Mouse (Mus musculus) adrenal gland, adult 18-20 months (tissue): ENCODE measurements at regions not wholly inside any gene's neighbourhood (a gene's known extent, or its start where the extent isn't known, plus 50 kb on each side); places are given as distances from the start of the nearest gene placed in this dataset.

Experiments
- DNase-seq, 2 experiments: peaks; one replicate each; pipeline ENCODE4 v3.0.0; 2021 to 2022; ENCODE audit warnings: low spot score in 2 of 2

DNA sequence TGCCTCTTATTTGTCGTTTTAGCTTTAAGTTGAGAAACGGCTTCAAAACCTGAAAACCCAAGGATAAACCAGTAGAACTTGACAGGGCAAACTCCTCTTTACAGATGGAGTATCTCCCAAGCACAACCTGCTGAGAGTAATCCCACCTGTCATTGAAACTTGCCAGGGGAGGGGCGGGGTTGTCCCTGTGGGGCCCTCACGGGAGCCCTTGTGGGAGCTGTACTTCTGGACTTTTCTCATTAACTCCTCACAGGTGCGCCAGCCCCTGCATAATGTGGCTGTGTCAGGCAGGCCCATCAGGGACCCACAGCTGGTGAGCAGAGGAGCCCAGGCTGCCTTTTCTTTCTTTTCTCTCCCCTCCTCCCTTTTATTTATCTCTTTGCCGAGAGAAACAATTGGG, 203.9 kb upstream of the Hes1 start:
- DNase-seq = no peak

DNA sequence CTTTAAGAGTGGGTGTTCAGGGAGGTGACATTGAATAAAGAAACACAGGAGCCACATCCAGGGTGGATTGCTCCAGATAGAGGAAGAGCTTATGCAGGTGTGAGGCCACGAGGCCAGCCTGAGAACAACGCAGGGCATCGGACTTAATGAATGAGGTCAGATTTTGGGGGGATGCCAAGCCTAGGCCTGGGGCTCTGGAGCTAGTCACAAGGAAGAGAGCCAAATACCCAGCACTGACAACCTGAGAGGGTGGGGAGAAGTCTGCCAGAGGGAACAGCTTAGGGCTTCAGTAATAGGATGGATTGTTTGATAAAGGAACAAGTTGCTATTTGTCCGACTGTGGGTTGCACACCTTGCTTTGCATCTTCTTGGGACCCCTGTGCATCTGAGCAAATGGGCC, 203.1 kb upstream of the Hes1 start:
- DNase-seq = no peak

DNA sequence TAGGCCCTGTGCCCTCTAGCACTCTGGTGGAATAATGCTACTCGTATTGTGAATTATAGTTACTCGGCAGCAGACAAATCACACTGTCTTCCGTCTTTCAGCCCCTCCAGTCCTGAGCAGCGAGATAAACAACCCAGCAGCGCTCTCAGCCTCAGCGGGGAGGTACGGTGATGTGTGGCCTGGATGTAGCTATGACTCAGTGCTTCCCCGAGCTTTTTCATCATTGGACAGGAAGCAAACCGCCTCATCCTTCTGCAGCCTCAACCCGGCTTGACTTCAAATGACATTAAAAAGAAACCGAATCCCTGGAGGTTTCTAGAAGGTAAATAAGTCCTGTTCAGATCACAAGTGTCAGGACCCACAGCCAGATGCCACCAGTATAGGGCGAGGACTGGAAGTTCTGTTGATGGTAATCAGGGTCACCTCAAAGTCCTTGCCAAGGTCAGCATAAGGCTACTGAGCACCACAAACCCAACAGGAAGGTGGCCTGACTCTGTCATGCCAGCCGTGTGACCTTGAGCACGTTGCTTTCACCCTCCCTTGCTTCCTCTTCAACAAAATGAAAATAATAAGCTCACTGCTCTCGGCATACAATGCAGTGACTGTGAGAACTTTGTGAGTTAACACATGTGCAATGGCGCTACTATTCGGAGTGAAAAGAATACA, 199.0 kb upstream of the Hes1 start:
- DNase-seq = peak in 1 of 2 experiments; percentile 5

DNA sequence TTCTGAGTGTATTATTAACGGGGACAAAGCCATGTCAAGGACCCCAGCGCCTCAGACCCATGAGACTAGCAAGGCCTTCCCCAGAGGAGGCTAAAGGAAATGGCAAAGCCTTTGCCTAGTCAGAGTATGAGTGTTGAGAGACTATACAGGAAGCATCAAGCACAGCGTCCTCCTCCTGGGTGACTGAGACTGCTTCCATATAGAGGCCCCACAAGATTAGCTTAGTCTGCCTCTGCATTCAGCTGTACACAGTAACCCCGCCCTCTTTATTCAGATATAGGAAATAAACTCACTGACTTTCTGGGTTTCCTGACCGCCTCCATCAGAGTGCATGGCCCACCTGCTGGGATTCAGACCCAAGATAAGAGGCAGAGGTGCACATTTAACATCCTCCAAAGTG, 192.8 kb upstream of the Hes1 start:
- no peak for DNase-seq

DNA sequence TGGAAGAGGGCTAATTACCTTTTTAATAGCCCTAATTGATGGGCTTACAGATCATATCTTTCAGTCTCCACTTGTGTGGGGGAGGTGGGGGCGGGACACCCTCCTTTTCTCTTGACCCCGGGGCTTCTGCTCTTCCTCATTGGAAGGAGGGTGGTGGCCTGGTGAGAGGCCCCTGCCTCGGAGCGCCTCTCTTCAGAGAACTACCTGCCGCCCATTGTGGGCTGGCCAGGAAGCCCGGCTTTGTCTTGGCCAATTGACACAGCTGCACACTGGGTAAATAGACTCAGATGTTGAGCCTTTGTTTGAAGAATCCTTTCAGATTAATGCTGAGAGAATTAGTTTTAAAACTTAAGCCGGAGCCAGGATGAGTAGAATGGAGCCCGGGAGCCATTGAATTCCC, 188.0 kb upstream of the Hes1 start:
- DNase-seq = no peak

DNA sequence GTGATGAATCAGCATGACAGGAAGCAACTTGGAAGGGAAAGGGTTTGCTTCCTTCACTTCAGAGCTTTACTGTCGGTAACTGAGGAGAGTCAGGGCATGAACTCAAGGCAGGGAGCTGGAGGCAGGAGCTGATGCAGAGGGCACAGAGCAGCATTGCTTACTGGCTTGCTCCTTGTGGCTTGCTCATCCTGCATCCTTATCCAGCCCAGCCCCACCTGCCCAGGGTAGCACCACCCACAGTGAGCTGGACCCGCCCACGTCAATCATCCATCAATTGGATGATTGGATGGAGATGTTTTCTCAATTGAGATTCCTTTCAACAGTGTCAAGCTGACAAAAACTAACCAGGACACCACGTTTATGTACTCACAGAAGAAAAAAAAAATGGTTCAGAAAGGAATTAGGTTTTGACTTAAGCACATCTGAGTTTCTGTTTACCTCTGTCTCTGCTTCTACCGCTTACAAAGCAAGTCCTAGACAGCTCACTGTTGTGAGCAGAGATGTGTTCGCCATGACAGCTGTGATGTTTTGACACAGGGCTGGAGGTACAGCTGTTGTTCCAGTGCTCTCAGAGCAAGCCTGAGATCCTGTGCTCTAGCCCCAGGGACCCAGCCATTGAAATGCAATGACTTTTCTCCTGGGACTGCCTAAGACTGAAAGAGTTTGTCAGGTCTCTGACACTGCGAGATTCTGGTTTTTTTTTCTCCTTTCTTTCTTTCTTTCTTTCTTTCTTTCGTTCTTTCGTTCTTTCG, 186.6 kb upstream of the Hes1 start:
- no peak for DNase-seq

DNA sequence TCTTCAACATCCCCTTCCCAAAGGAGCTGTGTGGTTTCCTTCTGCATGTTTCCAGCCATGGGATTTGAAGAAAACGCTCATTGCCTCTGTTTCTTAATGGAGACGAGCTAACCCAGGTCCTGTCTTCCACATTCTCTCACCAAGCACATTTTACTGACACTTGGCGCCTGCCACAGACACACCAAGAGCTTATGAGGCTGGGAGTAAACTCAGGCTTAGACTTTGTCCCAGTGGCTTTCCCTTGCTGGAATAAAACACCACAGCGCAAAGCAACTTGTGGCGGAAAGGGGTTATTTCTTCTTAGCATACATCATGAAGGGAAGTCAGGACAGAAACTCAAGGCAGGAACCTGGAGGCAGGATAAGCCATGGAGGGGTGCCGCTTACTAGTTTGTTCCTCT, 184.5 kb upstream of the Hes1 start:
- no peak for DNase-seq

DNA sequence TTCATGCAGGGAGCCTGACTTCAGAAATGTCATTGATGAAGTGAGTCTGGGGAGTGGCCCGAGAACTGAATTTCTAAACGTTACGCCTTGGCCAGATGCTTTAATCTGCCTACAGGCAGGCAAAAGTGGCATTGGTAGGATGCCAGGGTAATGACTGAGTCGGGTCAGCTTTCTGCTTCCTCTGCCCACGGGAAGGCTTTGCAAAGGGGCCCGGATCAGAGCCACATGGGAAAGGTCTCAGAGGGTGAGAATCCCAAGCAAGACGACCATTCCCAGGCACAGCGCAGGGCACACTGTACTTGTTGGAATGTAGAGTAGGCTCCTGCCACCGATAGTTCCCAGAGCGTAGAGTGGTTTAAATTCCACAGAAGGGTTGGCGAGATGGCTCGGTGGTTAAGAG, 182.7 kb upstream of the Hes1 start:
- no peak for DNase-seq

DNA sequence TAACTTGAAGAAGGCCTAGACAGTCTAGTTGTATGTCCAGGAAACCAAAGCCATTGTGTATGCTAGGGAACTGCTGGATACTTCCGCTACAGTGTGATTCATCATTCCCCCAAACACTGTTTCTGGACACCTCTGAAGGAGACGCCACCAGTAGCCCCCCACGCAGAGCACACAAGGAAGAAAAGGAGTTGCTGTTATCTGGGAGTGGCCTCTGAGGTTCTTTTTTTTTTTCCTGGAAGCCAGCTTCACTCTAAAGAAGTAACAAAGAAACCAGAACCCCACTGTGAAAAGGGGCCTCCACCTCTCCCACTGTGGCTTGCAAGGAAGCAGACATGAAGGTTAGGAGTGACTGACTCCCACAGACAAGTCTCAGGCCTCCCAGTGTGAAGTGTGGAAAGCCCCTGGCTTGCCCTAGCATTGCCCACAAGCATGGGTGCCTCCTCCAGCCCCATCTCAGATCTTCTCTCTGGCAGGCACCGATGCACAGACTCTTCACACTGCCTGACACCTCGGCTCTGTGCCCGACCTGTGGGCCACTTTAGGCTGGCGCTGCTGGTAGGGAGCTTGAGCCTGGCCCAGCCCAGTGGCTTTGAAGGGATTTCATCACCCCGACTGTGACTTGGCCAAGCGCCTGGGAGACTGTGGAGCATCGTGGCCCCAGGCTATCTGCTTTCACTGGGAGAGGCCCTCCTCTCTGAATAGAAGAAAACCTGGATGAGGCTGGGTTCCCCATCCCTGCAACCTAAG, 181.8 kb upstream of the Hes1 start:
- peak; percentile 18 to 58 for DNase-seq

DNA sequence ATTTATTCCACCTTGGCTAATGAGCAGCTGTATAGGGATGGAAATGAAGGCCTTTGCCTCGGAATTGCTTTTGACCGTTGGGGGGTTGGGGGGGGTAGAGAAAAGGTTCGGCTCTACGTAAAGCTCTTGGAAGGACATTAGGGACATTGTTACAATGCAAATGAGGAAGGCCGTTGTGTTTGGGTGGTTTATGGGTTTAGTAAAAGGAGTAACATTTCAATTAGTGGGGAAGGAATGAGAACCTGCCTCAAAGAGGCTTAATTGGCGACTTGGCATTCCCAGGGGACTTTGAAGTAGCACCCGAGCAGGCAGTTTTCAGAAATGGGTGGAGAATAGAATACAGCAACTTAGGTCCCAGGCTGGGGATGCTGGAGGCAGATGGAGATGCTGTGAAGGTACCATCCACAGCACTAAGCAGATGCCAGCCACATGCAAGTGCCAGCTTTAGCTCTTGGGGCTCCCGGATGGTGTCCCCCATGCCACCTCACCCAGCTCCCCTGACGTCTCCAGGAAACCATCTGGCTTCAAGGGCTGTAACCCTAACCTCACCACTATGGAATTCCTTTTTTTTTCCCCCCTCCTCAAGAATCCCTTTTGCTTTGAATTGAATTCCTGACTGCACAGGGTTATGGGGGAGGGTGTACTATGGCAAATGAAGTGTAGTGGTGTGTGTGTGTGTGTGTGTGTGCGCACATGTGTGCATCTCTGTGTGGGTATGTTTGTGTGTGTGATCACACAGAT, 180.8 kb upstream of the Hes1 start:
- peak in 1 of 2 experiments; percentile 7 for DNase-seq

DNA sequence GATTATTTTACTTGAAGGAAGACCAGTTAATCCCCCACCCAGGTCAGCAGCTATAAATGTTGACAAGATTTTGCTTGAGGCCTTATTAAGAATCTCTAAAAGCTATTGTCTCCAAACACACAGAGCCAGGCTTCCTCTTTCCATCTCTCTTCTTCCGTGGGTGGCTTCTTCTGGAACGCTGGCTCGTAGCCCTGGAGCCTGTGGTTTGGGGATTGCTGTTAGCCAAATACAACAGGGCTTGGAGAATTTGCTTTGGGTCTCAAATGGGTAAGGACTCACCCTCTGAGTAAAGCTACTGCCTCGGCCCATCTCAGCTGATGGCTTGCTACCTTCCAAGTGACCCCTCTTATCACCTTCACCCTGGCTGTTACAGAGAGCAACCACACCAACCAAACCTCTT, 179.3 kb upstream of the Hes1 start:
- peak in 1 of 2 experiments; percentile 14 for DNase-seq

DNA sequence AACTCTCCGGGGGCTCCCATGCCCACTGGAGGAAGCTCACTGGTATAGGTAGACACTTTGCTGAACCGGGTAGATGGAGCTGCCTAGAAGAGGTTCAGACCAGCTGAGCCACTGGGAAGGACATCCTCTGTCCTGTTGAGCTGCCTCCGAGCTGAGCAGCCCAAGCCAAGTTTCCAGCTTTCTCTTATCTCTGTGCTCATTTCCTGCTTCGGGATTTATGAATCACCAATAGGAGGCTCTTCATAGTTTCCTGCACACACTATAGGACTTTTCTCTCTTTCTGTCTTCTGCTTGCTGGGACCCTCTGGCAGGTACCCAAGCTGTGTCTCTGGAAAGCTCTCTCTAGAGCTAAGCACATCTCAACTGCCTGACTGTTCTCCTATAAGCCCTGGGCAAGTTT, 177.4 kb upstream of the Hes1 start:
- DNase-seq = no peak

DNA sequence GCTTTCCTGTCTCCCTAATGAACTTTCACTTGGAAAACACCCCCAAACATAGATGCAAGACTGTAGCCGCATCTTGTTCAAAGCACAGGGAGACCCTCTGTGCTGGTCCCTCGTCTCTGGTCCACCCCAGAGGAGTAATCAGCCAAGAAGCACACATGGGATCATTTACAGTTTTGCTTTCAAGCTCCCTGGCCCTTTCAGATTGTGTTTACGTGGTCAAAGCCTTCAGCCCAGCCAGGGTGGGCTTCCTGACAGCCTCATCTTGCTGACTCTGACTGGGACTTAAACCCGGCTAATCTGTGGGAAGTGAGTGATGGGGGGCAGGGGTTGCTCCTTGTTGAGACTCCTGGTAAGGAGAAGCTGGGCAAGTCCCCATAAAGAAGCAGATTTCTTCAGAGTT, 174.8 kb upstream of the Hes1 start:
- DNase-seq = no peak

DNA sequence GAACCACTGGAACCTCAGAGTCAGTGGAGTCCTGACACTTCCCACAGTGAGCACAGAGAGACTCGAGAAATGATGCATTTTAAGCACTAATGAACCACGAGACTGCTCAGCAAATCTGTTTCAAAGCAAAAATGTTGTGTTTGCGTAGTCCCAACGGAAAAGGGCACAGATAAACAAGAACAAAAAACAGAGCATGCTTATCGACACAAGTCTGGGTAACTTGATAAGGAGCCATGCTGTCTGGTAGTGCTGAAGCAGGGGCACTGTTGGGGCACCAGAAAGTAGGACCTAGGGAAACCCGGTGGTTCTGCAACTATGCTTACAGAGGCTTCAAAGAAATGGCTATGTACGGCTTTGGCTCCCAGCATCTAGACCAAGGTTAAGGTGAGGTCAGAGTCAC, 172.7 kb upstream of the Hes1 start:
- DNase-seq = no peak

DNA sequence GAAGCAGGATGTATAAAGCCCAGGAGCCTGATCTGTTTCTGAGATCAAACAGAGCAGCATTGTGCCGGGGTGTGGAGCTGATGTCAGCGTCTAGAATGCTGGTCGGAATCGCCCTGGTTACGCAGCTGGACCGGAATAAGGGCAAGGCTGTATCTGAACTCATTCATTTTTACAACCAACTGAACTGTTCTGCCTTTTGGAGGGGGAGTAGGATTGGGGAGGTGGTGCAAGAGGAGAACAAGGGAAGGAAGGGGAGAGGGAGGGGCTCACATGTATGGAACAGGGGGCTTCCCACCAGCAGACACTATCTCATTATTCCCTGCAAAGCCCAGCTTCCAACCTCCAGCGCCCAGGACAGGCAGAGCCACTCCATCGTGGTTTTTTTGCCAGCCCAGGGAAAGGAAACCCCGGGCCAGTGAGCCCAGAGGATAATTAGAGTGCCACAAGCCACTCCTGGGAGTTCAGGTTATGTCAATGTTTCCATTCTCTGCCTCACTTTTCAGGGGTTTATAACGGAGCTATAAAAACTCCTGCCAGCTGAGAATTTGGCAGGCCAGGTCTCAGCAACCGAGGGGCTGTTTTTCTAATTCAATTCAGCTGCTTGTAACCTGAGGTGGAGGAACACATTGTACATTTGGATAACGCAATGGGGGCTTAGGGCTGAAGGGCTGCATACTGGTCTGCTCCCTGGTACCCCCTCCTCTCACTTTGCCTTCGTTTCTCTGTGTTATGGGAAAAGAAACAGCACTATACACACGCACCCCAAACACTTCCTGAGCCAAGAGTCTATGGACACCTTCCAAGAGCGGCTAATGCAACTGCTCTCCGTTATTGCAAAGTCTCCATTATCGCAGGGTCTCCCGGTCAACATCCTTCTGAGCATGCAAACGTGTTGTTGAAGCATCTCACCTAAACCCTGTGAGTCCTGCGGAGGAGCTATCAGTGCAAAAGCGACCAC, 170.0 kb upstream of the Hes1 start:
- peak in 1 of 2 experiments; percentile 19 for DNase-seq

DNA sequence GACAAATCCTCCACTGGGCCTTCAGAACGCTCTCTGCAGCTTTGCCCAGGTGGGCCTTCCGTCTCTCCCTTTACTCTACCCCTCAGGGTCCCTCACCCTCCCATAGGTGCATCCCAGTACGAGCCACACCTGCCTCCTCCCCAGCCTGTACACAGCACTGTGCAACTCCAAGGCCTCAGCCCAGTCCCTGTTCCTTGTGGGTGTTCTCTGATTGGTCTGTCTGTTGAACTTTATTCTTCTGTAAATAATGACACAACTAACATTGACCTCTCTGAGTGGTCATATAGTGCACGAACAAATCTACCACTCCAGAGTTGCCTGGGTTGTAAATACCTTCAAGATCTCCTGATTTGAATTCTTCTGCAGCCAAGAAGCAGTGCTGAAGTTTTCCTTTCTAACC, 167.8 kb upstream of the Hes1 start:
- no peak for DNase-seq

DNA sequence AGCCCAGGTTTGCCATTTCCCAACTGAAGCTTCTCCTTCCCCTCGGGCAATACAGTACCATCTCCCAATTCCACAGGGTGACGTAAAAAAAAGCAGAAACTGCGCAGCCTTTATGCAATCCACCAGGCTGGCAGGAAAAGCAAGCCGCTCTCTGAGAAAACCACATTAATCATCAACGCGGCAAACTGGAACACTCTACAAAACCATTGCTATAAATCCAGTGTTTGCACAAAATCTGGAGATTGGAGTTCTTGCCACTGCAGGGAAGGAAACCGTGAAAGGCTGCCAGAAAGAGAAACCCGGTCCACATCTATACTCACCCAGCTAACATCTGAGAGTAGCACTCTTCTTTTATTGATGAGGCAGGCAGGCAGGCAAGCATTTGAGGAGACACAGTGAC, 160.7 kb upstream of the Hes1 start:
- no peak for DNase-seq

DNA sequence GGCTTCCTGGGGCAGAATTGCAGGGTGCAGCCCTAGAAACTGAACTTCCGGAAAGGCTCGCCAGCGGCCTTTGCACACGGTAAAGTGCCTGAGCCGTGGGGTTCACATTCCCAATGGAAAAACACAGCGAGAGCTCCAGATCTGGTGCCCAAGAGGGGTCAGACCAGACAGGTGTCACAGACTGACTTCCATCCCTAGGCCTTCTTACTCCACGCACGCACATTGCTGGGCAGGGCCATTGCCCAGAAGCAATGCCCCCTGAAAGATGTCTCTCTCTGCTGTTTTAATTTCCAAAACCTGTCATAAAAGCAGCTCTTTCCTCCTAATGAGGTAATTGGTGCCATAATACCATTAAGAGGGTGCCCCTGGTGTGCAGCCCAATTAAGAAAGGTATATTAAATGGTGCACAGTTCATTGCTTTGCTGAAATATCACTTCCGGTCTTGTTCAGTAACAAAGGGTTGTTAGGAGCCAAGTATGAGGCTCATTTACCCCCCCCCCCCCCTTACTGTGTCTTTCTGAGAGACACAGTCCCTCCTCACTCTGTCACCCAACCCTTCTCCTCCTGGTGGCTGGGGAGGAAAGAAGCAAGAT, 159.9 kb upstream of the Hes1 start:
- no peak for DNase-seq

DNA sequence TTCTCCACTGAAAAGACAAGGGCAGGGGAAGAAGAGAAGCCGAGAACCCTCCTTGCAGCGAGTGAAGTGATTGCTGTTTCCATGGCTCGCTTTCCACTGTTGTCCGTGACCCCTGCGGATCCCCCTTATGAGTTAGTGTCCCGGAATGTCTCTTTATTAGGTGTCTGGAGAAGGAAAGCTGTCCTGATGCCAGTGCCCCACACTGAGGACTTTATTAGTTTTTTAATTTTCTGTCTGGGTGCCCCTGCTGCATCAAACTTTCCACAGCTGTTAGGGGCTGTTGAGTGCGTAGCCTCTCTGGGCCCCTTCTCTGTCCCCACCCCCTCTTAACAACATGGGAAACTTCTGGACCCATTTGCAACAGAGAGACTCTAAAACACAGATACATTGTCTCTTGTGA, 156.9 kb upstream of the Hes1 start:
- DNase-seq = no peak

DNA sequence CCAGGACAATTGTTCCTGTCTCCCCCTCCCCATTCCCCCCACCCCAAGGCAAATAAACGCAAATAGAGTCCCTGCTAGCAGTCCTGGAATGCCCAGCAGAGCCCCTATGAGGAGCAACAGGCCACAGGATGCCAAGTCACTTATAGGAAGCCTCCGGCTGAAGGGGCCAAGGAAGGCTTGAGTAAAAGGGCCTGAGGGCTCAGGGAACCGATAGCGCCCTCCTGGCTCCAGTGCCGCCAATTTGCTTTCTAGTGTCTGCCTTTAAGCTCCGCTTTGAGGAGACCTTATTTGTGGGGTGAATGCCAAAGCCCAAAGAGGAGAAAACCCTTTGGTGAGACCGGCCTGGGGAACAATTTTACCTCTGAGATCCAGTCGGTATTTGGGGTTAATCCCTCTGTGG, 156.2 kb upstream of the Hes1 start:
- DNase-seq = no peak
